Mouse (Mus musculus) heart, embryonic 13.5 days (tissue): Measurements from ENCODE around the gene Grhl3. TPM values are rescaled to one million over a fixed set of nuclear protein-coding genes. Genes with fewer than 3 reads are reported as not detected.
A peak's percentile ranks its signal among the peaks of the same experiment; 100 is the strongest.

ENCODE experiments used
- ATAC-seq: fragments of 200-750 bp; cut with Nextera tagmentation; 2 replicates; pipeline ENCODE4 v1.8.0; 2017; ENCODE audit warnings: moderate TSS enrichment; ENCODE audit not compliant: insufficient number of reproducible peaks, low FRiP score, low TSS enrichment; ENCODE audit errors: extremely low read depth
- H3K27ac ChIP-seq: fragments of 300-500 bp; sonication (generic); replicated peaks from 2 replicates; pipeline ENCODE4 v1.5.1; 2015; ENCODE audit warnings: moderate library complexity, mild to moderate bottlenecking, inconsistent platforms
- H3K27me3 ChIP-seq: fragments of 300-500 bp; sonication (generic); replicated peaks from 2 replicates; pipeline ENCODE4 v1.6.1; 2015; ENCODE audit warnings: mild to moderate bottlenecking, inconsistent platforms
- H3K36me3 ChIP-seq: fragments of 300-500 bp; sonication (generic); 2 replicates; pipeline ENCODE4 v1.6.1; 2015; ENCODE audit warnings: mild to moderate bottlenecking, inconsistent platforms
- H3K4me1 ChIP-seq: fragments of 300-500 bp; sonication (generic); 2 replicates; pipeline ENCODE4 v1.6.1; 2015; ENCODE audit warnings: inconsistent platforms
- H3K4me2 ChIP-seq: fragments of 300-500 bp; sonication (generic); 2 replicates; pipeline ENCODE4 v1.6.1; 2015; ENCODE audit warnings: inconsistent platforms, mild to moderate bottlenecking, moderate library complexity
- H3K4me3 ChIP-seq: fragments of 300-500 bp; sonication (generic); 2 replicates; pipeline ENCODE4 v1.5.1; 2015; ENCODE audit warnings: moderate library complexity, mild to moderate bottlenecking, inconsistent platforms
- H3K9ac ChIP-seq: fragments of 300-500 bp; sonication (generic); 2 replicates; pipeline ENCODE4 v1.6.1; 2015; ENCODE audit warnings: inconsistent platforms, mild to moderate bottlenecking, moderate library complexity
- H3K9me3 ChIP-seq: fragments of 300-500 bp; sonication (generic); 2 replicates; pipeline ENCODE4 v1.6.1; 2016; ENCODE audit warnings: inconsistent platforms
- WGBS: fragments of 180-500 bp; shearing (Covaris S2); methylation state at CpG from one replicate; pipeline ENCODE4 v1.1.7; 2015; ENCODE audit warnings: mixed read lengths; 5-methylcytosine and 5-hydroxymethylcytosine counted together
- polyA plus RNA-seq: library from polyadenylated mRNA; unstranded; fragments of >200 nt; fragmentation: Nextera tagmentation; extraction: Ambion mirVana; gene quantifications from 2 replicates; pipeline ENCODE4 v1.2.1, GENCODE M21; 2015

Gene Grhl3
- polyA plus RNA-seq, 1 experiment from 2014 or later = 4.8 TPM

DNA sequence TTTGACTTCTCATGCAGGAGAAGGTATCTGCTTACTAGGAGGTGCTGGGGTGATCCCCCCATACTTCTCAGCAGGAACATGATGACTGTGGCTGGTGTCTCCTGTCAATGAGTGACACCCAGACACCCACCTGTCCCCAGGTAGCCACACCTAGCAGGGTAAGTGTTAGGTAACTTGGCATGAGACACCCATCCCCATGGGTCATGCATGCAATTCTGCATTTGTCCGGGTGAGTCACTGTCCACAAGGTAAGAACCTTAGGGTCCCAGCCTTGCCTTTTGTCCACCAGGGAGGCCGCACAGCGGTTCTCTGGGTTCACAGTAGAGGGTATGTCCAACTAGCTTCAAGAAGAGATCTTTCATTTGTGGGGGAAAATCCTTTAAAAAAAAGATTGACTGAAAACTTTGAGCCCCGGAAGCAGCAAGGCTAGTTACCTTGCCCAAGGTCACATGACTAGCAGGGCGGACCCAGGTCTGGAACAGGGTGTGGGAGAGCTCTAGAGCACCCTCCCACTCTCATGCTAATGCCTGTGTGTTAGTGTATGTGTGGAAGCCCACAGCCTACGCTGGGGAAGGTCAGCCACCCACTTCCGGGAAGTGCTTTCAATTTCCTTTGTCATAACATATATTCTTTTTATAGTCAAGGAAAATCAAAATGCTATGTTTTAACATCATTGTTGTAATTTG is 26.2 kb upstream of the Grhl3 start:
- Histone ChIP-seq H3K9ac (no peak overlapping the region), H3K27ac (no peak overlapping the region), H3K4me2 (no peak overlapping the region), H3K9me3 (no peaks in the 10 kb centered on the region), H3K4me1 (peaks cover 16% of the 10 kb centered on the region), H3K4me3 (no peak overlapping the region), H3K36me3 (no peaks in the 10 kb centered on the region), H3K27me3 (no peaks in the 10 kb centered on the region)
- no peak for ATAC-seq
- 67% methylated on average over 7 of the region's 7 CpGs for WGBS

DNA sequence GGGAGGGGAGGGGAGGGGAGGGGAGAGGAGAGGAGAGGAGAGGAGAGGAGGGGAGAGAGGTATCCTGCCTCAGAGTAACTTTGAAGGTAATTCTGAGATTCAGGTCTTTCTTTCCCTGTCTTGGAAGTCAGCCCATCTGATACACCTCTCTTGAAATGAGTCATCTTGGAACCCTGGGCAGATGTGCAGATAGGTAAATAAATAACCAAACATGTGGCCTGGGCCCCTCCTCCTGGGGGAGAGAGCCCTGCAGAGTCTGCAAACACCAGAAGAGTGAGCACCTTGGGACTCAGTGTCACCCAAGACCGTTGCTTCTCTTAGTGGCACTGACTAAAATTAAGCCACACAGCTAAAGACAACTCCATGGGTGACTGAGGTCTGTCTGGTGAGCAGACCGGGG is 25.6 kb upstream of the Grhl3 start:
- H3K27me3 ChIP-seq = no peaks in the 10 kb centered on the region
- no peak overlapping the region for H3K4me3 ChIP-seq
- no peaks in the 10 kb centered on the region for H3K36me3 ChIP-seq
- no peaks in the 10 kb centered on the region for H3K9me3 ChIP-seq
- H3K4me2 ChIP-seq = no peak overlapping the region
- no peak overlapping the region for H3K9ac ChIP-seq
- no peak overlapping the region for H3K27ac ChIP-seq
- H3K4me1 ChIP-seq = peaks cover 15% of the 10 kb centered on the region
- WGBS = 49% methylated on average over 2 of the region's 2 CpGs
- ATAC-seq = no peak

DNA sequence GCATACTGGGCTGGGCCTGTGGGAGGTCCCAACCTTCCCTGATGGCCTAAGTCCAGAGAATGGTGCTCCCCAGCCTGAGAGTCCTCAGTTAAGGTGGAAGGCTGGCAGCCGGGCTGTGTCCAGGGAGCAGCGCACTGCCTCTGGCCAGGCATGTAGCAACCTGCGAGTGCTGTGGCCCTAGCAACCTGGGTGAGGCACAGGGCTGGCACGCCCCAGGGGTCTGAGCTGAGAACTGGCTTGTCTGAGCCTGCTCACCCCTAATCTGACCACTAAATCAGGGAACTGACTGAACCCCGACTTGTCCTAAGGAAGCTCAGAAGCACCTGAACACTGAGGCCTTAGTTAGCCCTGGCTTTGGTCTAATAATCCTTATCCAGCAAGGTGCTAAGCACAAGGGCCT is 24.1 kb upstream of the Grhl3 start:
- ATAC-seq = no peak
- no peak overlapping the region for H3K27ac ChIP-seq
- H3K4me2 ChIP-seq = no peak overlapping the region
- peaks cover 6% of the 10 kb centered on the region; the same call in 1 of the 2 replicates for H3K9me3 ChIP-seq
- 86% methylated on average over 5 of the region's 5 CpGs for WGBS
- H3K4me1 ChIP-seq = peaks cover 12% of the 10 kb centered on the region
- no peak overlapping the region for H3K4me3 ChIP-seq
- no peak overlapping the region for H3K9ac ChIP-seq
- no peaks in the 10 kb centered on the region for H3K36me3 ChIP-seq
- H3K27me3 ChIP-seq = no peaks in the 10 kb centered on the region

DNA sequence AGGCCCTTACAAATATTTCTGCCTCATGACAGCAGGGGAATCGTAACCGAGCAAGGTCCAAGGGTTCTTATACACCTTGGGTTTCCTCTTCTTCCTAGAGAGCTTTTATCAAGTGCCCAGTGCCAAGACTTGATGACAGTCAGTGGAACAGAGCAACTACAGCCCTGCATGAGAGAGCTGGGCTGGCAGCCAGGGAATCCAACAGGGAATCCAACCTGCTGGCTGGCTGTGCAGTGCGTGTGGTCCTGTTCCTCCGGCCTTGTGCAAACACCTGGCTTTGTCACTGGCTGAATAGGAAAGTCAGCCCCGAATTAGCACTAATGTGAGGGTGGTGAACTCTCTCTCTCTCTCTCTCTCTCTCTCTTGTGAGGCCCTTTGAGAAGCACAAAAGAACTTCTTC is 22.5 kb upstream of the Grhl3 start:
- Histone ChIP-seq H3K36me3 (no peaks in the 10 kb centered on the region), H3K4me2 (no peak overlapping the region), H3K4me3 (no peak overlapping the region), H3K9me3 (peaks cover 6% of the 10 kb centered on the region; the same call in 1 of the 2 replicates), H3K9ac (no peak overlapping the region), H3K4me1 (peaks cover 12% of the 10 kb centered on the region), H3K27ac (peak overlapping the region; percentile 48), H3K27me3 (no peaks in the 10 kb centered on the region)
- no peak for ATAC-seq
- 41% methylated on average over 5 of the region's 5 CpGs for WGBS

DNA sequence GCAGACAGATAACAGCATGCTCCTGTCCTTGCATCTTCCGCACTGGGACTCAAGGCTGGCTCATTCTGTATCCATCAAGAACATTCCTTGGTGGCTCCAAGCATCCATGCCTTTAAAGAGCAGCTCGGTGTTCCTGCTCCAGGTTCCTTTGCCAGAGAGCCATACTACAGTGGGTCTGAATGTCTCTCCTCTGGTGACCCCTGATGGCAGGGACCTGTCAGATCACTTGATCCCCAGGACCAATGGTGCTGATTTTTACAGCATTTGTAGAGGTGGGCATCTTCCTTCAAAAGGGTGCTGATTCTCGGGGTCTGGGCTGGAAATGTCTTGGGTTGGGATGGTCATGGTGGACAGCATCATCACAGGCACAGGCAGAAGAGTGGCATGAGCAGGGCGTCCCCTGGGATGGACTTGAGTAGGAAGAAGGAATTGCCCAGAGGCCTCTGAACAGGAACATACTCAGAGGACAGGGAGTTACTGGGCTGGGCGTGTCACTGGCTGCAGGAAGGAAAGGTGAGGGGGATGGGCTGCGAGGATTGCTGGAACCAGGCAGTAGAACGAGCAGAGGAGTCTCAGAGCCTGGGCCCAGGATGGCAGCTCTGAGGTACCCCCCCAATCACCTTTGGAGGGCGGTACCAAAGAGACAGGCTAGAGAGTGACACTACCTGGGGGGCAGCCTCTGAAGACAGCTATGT is 18.3 kb upstream of the Grhl3 start:
- H3K9ac ChIP-seq = no peak overlapping the region
- no peaks in the 10 kb centered on the region for H3K36me3 ChIP-seq
- WGBS = 53% methylated on average over 8 of the region's 8 CpGs
- H3K4me2 ChIP-seq = no peak overlapping the region
- H3K9me3 ChIP-seq = peaks cover 6% of the 10 kb centered on the region; the same call in 1 of the 2 replicates
- no peak overlapping the region for H3K27ac ChIP-seq
- H3K4me3 ChIP-seq = no peak overlapping the region
- H3K4me1 ChIP-seq = peaks cover 21% of the 10 kb centered on the region
- H3K27me3 ChIP-seq = no peaks in the 10 kb centered on the region
- no peak for ATAC-seq

DNA sequence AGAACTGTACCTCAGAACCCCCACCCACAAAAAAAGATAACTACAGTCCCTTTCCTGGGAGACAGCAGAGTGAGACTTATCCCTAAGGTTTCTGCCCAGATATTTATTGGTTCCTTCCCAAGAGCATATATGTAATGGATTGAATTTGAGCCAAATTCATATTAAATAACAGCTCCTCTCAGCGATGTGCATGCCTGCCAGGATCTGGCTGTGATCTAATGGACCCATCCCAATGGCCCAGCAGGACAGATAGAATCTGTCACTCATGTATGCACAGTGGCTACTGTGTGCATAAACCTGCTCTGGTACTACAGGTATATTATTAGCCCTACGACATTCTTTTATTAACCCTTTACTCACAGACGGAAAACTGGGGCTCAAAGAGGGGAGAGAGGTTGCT is 17.7 kb upstream of the Grhl3 start:
- peaks cover 6% of the 10 kb centered on the region; the same call in 1 of the 2 replicates for H3K9me3 ChIP-seq
- WGBS = 56% methylated on average over 3 of the region's 3 CpGs
- H3K4me1 ChIP-seq = peaks cover 15% of the 10 kb centered on the region
- H3K27ac ChIP-seq = no peak overlapping the region
- no peaks in the 10 kb centered on the region for H3K27me3 ChIP-seq
- no peak overlapping the region for H3K4me3 ChIP-seq
- no peak overlapping the region for H3K4me2 ChIP-seq
- H3K36me3 ChIP-seq = no peaks in the 10 kb centered on the region
- ATAC-seq = no peak
- no peak overlapping the region for H3K9ac ChIP-seq

DNA sequence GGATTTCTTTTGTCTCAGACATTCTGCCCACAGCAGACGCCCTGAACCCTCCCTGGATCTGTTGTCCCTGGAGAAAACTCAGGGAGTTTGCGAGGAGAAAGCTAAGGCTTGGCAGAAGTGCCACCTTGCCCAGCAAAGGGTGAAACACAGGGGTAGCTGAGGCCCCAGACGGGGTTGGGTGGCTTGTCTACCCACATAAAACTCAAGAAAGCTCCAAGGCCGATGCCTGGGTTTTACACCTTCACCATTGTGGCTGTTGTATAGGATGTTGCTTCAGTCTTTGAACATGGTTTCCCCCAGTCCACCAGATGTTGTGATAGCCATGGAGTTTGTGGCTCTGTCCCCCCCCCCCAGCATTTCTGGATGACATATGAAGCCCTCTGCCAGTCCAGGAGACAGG is 11.4 kb upstream of the Grhl3 start:
- Histone ChIP-seq H3K4me2 (no peak overlapping the region), H3K9me3 (no peaks in the 10 kb centered on the region), H3K27ac (no peak overlapping the region), H3K27me3 (0 out of 2 replicates have a peak, but pooled peaks cover 30% of the 10 kb centered on the region), H3K4me3 (no peak overlapping the region), H3K4me1 (peaks cover 12% of the 10 kb centered on the region), H3K9ac (no peak overlapping the region), H3K36me3 (no peaks in the 10 kb centered on the region)
- WGBS = 70% methylated on average over 4 of the region's 4 CpGs
- no peak for ATAC-seq

DNA sequence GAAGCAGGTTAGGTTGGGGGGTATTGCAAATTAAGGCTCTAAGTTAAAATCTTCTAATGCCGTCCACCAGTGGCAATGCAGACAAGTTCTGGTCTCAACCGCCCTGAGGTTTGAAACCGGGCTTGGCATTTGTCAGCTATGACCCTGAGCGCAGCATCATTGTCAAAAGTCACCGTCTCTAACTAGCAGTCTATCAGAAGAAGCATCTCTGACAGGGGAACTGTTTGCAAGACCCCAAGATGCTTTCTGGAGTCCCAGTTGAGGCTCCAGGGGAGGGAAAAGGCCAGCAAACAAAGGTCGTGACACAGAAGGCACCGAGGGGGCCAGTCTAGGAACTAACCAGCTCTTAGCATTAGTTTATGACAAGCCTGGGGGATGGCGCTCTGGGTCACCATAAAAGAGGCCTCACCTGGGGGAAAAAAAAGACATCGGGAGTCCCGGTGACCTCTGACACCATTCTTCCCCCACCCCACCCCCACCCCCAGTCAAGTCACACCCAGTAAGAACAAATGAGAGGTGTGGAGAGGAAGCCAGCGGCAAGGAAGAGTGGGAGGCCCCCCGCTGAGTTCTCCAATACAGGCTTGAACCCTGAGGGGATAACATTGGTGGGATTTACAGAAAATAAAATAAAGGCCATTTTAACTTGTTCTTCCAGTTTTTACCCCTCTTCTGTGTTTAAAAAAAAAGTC is 7.9 kb upstream of the Grhl3 start:
- Histone ChIP-seq H3K9me3 (peaks cover 3% of the 10 kb centered on the region; the same call in 1 of the 2 replicates), H3K4me3 (no peak overlapping the region), H3K4me2 (no peak overlapping the region), H3K36me3 (no peaks in the 10 kb centered on the region), H3K4me1 (0 out of 2 replicates have a peak, but pooled peaks cover 6% of the 10 kb centered on the region), H3K9ac (no peak overlapping the region), H3K27me3 (0 out of 2 replicates have a peak, but pooled peaks cover 37% of the 10 kb centered on the region), H3K27ac (no peak overlapping the region)
- whole genome bisulfite sequencing = 45% methylated on average over 12 of the region's 12 CpGs
- ATAC-seq = no peak

DNA sequence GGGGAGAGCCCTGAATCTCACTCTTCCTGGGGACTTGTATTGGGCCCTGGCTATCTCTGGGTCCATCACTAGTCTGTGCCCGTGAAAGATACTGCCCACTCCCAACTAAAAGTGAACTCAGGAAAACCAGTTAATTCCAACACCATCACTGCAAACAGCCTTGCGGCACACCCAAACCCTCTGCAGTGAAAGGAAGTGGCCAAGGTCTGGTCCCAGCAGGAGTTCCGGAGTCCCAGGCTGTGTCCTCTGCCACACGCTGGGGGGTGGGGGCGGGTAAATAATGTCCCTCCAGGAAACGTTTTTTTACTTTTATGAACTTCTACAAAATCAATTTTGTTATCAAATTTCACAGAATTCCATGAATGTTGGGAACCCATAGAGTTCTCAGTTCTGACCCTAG is 6.3 kb upstream of the Grhl3 start:
- Histone ChIP-seq H3K9ac (no peak overlapping the region), H3K4me1 (0 out of 2 replicates have a peak, but pooled peaks cover 6% of the 10 kb centered on the region), H3K9me3 (peaks cover 3% of the 10 kb centered on the region; the same call in 1 of the 2 replicates), H3K4me3 (no peak overlapping the region), H3K36me3 (no peaks in the 10 kb centered on the region), H3K27me3 (peaks cover 45% of the 10 kb centered on the region), H3K4me2 (no peak overlapping the region), H3K27ac (no peak overlapping the region)
- 40% methylated on average over 6 of the region's 6 CpGs for WGBS
- ATAC-seq = no peak

DNA sequence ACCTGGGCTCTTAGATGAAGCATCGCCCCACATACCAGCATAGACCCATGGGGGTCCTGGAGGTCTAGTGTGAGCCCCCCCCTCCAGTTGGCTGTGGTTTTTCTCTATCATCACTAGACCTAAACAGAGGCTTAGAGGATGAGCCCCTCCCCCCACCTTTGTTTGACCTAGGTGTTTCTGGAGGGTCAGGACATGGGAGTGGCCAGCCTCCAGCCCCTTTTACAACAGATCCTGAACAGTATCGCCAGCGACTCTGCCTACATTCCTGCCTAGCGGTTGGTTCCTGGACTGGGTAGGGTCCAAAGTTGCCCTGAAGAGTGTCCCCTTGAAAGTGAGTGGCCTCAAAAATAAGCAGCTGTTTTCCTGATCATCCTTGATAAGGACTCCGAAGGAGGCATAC is 5.1 kb upstream of the Grhl3 start:
- peaks cover 3% of the 10 kb centered on the region; the same call in 1 of the 2 replicates for H3K9me3 ChIP-seq
- H3K9ac ChIP-seq = no peak overlapping the region
- 70% methylated on average over 5 of the region's 5 CpGs for WGBS
- no peak overlapping the region for H3K27ac ChIP-seq
- H3K4me2 ChIP-seq = no peak overlapping the region
- no peak for ATAC-seq
- peaks cover 13% of the 10 kb centered on the region for H3K4me1 ChIP-seq
- no peaks in the 10 kb centered on the region for H3K36me3 ChIP-seq
- no peak overlapping the region for H3K4me3 ChIP-seq
- peaks cover 54% of the 10 kb centered on the region for H3K27me3 ChIP-seq

DNA sequence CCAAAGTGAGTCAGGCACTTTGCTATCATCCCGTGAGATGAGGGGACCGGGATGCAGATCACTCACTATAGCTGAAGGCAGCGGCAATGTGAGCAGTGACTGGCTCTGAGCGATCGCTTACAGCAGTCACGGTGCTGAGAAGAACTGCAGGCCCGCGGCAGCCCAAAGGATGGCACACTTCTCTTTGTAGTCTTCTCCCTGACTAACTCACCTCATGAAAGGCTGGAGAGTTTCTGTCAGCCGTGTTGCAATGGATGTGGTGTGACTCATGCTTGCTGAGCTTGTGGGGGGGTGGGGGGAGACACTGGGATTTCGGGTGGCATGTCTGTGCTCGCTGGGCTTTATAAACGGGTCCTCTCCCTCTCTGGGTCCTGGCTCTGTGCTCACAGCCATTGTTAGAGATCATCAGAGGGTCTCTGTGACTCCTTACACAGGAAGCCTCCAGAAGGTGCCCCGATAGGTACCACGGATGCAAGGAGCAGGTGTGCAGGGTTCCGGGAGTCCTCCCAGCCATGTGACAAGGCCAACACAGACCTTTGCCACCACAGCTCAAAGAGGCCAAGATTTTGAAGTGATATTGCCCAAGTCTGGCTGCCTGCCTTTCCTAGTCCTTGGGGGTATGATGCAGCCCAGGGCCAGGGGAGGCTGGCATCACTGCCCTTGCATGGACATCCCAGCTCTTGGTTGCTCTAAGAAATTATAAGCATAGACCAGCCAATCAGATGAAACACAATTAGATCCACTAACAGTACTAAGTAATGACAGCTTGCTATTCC is 2.1 kb upstream of the Grhl3 start:
- peaks cover 64% of the 10 kb centered on the region for H3K27me3 ChIP-seq
- WGBS = 55% methylated on average over 15 of the region's 15 CpGs
- ATAC-seq = no peak

More for the DNA sequence above, 2.1 kb upstream of the Grhl3 start:
- Histone ChIP-seq H3K9ac (no peak overlapping the region), H3K9me3 (peaks cover 3% of the 10 kb centered on the region; the same call in 1 of the 2 replicates), H3K4me1 (peaks cover 39% of the 10 kb centered on the region), H3K27ac (no peak overlapping the region), H3K4me2 (no peak overlapping the region), H3K4me3 (no peak overlapping the region), H3K36me3 (no peaks in the 10 kb centered on the region)
